Mouse (Mus musculus): ENCODE results near the gene Skida1.

DNA sequence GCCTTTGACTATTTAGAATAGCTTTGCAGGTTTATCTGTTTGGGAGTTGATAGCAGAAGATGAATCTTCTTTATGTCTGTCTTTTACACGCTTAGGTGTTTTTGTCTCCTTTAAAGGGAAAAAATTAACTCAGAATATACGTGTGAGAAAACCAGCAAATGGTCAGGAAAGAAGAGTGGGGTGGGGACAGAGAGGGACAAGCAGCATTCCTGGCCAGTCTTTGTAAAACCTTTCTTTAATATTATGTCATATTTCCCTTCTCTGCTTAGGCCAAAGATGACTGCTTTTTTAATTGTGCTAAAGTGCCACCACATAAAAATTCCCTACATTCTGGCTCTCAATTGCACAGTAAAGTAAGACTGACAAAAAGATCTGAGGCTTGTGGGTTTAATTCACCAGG lies 10.2 kb upstream of the Skida1 start:
- TF ChIP-seq POLR2A (IDR thresholded peaks at IDR 0.05; ENCODE audit: borderline replicate concordance, extremely low read depth, insufficient read depth, insufficient read length, poor library complexity, severe bottlenecking) (no peak), CTCF (IDR thresholded peaks at IDR 0.05; ENCODE audit: borderline replicate concordance, extremely low read depth, insufficient read depth, insufficient read length) (no peak)
